Mouse (Mus musculus): ENCODE measurements around the gene Dpm3.
A peak's percentile ranks its signal among the peaks of the same experiment; 100 is the strongest.
"Not testable (repeated sequence)": the region's sequence is repeated elsewhere in the genome, so short reads cannot be mapped to it uniquely, and the experiment has no call there.

The Dpm3 gene

DNA sequence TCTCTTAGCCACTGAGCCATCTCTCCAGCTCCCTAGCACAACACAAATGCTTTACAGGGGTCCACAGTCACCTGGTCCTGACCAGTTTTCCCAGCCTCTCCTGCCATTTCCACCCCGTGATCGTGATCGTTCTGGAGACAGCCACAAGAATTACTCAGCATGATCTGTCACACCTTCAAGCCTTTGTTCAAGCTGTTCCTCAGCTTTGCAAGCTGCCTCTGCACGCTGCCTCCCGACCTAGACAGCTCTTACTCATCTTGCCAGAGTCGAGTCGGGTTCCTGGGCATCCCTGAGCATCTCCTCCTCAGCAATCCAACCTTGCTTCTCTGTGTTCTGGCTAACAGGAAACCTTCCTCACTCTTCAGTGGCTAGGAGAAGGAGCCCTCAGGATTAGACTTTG lies at the start of gene Dpm3:
Gene Dpm3 (plus strand): TSS at position 283 of the 400 bp plus-strand sequence.
- DNase-seq (ENCODE audit: extremely low spot score): no peak

DNA sequence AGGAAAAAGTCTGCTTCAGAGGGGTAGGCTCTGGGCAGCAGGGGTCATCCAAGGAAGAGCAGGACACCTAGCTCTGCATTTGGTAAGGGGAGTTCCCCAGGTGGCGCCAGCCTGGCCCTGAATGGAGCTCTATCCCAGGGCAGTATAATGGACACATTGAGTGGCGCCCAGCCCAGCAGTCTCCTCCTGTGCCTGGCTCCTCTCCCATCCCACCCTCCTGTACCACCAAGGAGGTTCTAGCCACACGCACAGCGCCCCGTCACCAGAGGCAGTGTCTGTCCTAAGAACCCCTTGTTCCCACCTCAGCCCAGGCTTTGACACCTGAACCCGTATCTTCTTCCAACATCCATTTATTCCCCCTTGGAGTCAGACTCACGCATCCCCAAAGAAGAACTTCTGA lies 49.4 kb upstream of the Dpm3 start:
- no peak for DNase-seq (ENCODE audit: extremely low spot score)

DNA sequence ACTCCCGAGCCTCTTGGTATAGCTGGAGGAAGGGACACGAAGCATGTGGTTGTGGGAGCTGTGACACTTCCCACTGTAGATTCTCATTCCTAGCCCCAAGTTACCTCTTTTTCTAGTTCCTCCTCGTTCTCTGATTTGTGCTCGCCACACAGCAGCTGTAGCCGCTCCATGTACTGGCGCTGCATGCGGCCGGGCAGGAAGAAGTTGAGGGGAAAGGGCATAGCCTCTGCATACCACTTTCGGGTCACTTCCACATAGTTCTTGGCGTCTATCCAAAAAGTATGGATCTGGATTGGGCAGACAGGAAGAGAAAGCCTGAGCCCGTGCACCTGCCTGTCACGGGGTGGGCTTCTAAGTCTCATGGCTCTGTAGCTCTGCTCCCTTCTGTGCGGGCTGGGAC lies 49.0 kb upstream of the Dpm3 start:
- DNase-seq (ENCODE audit: extremely low spot score): no peak

DNA sequence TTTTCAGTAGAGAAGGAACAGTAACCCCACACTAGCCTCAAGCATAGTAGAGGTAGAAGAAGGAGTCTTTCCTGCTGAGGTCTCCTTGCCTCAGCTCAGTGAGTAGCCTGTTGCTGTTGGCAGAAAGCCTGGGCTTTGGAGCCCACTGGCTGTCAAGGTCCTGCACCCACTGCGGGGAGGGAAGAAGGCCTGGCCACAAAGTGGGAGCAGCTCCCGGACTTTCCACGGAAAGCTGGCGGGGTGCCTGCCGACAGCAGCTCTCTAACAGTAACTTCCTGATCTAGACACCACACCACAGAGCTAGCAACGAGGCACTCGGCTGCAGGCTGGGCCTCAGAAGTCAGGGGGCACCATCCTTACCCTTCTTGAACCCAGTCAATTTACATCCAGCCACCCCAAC lies 48.4 kb upstream of the Dpm3 start:
- no peak for DNase-seq (ENCODE audit: extremely low spot score)

DNA sequence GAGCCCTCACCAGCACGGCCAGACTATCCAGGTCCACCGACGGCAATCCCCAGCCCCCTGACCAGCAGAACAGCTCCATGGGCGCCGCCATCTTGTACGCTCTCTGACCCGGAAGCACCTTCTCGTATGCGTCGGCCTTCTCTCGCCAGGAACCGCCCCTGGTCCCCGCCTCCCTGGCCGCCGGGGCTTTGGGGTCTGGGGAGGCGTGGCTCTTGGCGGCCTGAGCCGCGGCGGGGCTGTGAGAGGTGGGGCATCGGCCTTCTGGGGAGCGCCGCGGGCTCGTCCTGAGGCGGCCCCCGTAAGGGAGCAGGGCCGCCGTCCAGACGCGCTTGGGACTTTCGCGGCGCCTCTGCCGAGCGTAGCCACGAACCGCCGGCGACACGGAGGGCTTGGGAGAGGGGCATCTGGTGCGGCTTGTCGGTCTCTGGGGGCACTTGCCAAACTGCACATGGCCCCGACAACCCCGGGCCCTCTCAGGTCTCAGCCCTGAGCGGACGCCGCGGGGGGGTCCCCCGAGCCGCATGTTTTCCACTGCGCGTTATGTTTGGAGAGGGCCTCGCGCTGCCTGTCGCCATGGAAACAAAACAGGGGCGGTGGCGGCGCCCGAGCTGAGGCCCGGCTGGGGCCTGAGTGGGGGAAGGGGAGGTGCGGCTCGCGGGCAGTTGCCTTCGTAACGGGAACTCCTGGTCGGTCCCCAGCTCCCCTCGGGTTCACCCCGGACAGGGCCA lies 45.2 kb upstream of the Dpm3 start:
- peak; percentile 96 for DNase-seq (ENCODE audit: extremely low spot score)

DNA sequence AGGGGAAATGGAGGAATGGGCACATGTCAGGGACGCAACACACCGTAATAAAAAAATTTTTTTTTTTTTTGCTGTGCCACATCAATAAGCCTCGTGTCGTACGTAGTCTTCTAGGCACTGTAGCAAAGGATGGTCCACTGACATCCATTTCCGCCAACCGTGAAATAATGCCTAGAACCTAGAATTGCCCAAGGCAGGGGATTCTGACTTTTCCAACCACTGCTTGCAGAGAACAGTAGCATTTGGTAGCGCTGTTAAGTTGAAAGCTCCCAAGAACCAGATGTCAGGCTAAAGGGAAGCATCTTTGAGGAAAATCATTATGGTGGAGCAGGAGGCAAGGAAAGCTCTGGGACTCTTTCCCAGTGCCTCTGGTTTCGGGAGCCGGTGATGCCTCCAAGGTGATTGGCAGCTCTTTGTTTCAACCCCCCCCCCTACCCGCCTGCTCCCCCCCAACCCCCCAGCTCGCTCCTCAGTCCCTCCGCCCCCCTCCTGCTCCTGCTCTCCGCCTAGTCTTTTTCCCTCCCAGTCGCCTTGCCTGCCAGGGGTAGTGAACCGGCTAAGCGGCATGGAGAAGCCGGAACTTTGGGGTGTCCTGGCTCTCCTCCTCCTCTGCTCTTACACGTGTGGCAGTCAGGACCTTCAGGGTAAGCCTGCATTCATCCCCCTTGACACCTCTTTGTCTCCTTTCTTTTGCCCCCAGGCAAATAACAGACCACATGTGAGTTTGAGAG lies 44.3 kb upstream of the Dpm3 start, which contains the start of gene Thbs3:
Gene Thbs3 (plus strand): TSS at position 500 of the 731 bp plus-strand sequence.
- peak; percentile 68 for DNase-seq (ENCODE audit: extremely low spot score)

DNA sequence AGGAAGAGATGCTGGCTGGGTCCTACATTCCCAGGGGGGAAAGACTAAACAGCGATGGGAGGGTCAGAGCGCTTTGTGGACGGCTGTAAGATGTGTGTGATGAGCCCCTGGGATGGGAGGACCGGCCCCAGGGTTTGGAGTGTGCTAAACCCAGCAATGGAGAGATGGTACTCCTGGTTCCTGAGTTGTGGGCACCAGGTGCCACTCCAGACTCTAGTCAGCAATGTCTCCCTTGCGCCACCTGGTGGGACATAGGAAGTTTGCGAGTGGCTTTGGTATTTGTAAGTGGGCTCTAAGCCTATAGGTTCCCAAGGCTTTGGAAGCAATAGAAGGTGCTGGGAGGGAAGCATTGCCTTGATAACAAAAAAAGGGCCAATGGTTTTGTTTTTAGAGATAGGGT lies 43.3 kb upstream of the Dpm3 start:
- DNase-seq (ENCODE audit: extremely low spot score): peak; percentile 85

DNA sequence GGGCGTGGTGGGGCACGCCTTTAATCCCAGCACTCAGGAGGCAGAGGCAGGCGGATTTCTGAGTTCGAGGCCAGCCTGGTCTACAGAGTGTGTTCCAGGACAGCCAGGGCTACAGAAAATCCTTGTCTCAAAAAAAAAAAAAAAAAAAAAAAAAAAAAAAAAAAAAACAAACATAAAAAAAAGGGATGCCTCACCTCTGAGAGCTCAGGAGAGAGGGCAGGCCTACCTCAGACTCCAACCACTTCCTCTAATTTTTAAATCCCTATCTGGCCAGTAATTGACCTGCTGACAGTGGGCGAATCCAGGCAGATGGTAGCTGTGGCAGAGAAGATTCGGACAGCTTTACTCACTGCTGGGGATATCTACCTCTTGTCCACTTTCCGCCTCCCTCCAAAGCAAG lies 42.8 kb upstream of the Dpm3 start:
- DNase-seq (ENCODE audit: extremely low spot score): not testable (repeated sequence)

DNA sequence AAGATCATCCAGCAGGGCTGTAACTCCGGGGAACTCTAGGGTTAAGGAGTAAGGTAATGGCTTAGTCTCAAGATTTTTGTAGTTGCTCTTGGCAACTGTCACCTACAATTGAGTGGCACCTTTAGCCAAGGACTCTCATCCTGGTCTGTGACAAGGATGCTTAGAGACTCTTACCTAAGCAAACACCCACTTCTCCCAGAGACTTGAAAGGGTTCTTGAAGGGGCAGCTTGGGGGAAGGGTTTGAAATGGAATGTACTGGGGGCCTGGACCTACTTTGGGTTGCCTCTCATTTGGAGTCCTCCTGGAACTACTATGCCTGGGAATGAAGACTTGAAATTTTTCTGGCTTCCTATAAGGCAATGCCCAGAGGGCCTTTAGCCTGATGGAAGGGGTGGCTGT lies 40.9 kb upstream of the Dpm3 start:
- DNase-seq (ENCODE audit: extremely low spot score): no peak

DNA sequence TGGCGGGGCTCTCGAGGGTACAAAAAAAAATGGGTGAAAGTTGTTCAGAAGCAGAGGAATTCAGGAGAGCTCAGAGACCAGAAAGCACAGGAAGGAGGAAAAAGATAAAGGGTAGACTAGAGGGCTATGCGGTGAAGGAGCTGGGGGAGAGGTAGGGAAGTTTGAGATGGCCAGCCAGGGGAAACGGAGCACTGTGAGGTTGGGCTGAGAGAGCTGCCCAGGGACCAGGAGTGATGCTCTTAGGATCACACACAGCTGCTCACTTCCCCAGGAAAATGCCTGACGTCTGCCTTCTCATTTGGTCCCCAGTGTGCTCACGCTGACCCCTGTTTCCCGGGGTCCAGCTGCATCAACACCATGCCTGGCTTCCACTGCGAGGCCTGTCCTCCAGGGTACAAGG lies 39.6 kb upstream of the Dpm3 start:
- DNase-seq (ENCODE audit: extremely low spot score): no peak

DNA sequence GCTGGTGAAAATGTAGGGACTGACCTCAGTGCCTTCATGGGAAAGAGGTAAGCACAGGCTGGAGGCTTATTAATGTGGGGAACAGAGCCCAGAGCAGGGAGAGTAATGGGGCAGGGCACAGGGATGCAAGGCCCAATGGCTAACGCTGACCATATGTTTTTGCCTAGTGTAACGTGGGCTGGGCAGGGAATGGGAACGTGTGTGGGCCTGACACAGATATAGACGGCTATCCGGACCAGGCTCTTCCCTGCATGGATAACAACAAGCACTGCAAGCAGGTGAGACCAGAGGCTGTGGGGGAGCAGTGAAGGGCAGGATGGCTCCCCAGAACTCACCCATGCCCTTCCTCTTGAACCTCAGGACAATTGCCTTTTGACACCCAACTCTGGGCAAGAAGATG lies 38.0 kb upstream of the Dpm3 start:
- DNase-seq (ENCODE audit: extremely low spot score): no peak

DNA sequence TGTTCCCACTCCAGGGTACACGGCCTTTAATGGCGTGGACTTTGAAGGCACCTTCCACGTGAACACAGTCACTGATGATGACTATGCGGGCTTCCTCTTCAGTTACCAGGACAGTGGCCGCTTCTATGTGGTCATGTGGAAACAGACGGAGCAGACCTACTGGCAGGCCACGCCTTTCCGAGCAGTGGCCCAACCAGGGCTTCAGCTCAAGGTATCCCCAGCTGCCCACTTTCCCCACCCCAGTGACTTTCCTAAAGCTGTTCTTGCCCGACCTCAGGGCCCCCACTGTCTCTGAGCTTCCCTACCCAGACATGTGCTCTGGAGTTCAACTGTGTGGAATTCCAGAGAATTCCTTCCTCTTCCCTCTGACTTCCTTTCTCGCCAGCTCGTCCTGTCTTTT lies 34.4 kb upstream of the Dpm3 start:
- DNase-seq (ENCODE audit: extremely low spot score): no peak

DNA sequence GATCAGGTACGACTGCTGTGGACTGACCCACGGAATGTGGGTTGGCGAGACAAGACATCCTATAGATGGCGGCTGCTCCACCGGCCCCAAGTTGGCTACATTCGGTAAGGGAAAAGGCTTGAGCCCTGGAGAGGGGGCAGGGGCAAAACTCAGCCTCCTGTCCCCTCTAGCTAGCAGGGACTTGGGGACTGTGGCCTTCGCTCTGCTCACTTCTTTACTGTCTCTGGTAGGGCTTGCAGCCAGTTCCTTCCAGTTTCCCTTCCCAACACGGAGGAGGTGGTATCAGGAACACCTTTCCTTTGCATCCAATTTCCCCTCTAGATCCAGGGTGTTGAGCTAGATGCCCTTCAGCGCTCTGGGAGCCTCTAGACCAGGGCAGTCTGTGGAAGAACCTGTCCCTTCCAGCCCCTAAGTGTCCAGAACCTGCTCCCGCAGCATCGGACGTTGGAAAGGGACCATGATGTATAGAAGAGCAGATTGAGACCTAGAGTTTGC lies 33.8 kb upstream of the Dpm3 start:
- no peak for DNase-seq (ENCODE audit: extremely low spot score)

DNA sequence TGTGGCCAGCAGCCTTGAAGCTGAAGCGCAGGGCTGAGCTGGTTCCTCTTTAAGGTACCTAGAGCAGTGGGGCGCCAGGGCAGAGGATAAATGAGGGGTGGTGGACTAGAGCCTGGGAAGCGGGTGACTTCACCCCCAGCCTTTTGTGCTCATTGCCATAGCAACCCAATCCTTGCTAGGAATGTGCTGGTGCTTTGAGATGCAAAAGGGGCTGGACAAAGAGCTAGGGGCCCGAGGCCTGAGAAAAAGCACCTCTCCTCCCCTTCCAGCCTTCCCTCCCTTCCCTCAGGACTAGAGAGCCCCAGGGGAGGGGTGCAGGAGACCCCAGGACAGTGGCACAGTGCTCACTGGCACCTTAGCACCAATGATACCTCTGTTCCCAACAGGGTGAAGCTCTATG lies 33.2 kb upstream of the Dpm3 start:
- DNase-seq (ENCODE audit: extremely low spot score): peak; percentile 81

DNA sequence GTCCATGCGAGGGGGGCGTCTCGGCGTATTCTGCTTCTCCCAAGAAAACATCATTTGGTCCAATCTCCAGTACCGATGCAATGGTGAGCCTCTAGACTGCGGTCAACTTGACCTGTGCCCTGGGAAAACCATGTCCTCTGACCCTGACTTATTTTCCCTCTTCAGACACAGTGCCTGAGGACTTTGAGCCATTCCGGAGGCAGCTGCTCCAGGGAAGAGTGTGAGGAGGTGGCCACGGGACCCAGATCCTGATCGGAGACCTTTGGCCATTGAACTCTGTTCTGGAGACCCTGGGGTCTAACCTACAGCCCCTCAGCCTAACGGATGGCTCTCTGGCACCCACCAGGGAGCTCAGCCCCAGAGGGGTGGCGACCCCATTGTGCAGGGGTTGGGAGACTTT lies 32.8 kb upstream of the Dpm3 start:
- DNase-seq (ENCODE audit: extremely low spot score): no peak

DNA sequence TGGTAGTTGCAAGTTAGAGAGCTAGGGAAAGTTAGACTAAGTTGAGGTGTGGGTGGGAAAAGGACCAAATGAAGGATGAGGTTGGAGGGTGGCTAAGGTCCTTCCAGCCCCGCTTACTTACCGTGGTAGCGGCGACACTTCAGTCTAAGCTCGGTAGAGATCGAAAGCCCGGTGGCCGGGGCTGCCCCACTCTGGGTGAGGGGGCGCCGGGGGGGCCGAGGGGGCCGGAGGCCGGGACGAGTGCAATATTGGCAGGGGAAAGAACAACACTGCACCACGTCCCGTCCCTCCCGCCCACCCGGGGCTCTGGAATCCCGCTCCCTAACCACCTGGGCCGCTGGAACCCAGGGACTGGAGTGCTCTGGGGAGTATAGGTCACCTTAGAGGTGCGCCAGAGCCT lies 32.3 kb upstream of the Dpm3 start, which contains the start of gene Mtx1:
Gene Mtx1 (minus strand): TSS at position 189 of the 400 bp plus-strand sequence.
- no peak for DNase-seq (ENCODE audit: extremely low spot score)

DNA sequence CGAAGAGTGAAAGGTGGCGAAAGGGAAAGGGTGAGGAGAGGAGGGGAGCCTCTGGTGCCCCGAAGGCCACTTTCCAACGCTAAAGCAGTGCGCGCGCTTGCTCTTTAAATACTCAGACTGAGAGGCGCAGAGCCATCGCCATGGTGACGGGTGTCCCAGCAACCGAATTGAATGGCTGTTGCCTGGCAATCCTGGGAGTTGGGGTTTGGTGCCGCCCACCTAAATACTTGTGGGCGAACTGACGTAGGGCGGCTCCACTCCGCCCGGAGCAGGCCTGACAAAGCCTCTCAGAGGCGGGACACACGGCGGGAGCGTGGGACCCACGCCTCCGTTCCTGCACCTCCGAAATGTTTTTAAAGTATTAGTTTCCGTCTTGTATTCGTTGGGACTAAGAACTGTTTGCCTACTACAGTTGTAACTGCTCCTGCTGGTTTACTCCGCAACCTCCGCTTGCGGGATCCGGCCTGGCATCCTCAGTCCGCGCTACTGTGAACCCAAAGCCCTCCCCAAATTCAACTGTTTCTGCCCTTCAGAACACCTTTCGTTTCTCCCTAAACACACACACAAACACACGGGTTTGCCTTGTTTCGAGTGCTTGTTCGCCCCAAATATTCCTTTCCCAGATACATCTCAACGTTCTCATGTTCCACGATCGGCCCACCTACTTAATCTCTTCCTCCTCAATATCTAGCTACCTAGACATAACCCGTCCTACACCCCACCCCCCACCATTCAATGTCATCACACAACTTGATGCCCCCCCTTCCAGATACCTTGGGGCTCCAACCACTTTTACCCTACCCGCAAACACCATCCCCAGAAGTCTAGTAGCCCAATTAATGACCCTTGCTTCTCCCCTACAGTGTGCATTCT lies 31.6 kb upstream of the Dpm3 start:
- peak; percentile 91 for DNase-seq (ENCODE audit: extremely low spot score)

DNA sequence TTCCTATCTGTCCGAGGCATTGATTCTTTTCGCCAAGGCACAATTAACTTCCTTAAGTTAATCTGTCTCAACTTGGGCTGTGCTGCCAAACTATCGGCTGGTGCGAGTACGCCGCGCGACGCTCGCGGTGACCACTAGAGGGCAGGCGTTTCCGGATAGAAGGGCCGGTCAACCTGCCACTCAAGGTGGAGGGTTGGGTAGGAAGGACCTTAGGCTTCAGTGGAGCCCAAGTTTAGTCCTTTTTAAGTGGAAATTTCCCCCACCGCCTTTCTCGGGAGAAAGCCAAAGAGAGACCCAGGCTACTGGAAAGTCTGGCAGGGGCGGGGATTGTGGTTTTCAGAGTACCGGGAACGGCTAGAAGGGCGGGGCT lies 31.0 kb upstream of the Dpm3 start:
- peak; percentile 89 for DNase-seq (ENCODE audit: extremely low spot score)

DNA sequence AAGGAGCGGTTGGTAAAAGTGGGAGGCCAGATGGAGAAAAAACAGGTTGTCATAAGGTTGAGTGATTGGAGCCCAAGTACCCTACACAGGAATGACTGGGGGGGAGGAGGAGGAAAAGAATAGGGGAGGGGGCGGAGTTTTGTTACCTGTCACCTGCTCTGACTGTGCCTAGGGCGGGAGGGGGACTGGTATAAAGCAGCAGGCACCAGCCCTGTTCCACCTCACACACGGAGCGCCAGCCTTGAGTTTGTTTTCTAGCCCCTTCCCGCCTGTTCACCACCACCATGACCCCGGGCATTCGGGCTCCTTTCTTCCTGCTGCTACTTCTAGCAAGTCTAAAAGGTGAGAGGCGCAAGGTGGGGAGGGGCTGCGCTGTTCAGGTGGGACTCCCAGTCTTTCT lies 30.3 kb upstream of the Dpm3 start, which contains the start of gene Muc1:
Gene Muc1 (plus strand): TSS at position 222 of the 400 bp plus-strand sequence.
- DNase-seq (ENCODE audit: extremely low spot score): no peak

DNA sequence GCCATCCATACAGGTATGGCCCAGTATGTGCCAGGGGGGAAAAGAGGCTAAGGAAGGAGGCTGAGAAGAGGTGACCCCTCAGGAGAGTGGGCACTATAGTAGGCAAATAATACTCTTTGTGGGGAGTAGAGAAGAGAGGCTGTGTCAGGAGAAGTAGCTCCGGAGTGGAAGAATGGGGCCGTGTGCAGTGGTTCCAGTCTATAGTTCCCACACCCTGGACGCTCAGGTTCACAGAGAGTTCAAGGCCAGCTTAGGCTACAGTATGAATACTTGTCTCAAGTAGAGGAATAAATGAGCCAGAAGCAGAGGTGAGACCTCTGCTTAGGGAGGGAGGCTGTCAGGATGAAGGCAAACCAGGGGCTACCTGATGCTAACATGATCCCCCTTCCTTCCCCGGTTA lies 29.9 kb upstream of the Dpm3 start:
- DNase-seq (ENCODE audit: extremely low spot score): no peak

DNA sequence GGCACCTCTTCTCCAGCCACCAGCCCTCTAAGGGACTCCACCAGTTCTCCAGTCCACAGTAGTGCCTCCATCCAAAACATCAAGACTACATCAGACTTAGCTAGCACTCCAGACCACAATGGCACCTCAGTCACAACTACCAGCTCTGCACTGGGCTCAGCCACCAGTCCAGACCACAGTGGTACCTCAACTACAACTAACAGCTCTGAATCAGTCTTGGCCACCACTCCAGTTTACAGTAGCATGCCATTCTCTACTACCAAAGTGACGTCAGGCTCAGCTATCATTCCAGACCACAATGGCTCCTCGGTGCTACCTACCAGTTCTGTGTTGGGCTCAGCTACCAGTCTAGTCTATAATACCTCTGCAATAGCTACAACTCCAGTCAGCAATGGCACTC lies 28.6 kb upstream of the Dpm3 start:
- no peak for DNase-seq (ENCODE audit: extremely low spot score)

DNA sequence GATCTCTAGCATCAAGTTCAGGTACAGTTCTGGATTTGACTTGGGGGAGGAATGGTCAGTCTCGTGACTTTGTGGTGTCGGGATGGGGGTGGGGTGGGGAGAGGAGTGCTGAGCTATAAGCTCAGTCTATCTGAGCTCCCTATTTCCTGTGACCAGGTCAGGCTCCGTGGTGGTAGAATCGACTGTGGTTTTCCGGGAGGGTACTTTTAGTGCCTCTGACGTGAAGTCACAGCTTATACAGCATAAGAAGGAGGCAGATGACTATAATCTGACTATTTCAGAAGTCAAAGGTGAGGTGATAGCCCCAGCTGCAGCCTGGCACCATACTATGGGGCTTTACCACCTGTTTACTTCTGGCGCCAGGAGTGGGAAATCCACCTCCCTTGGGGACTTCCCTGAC lies 27.8 kb upstream of the Dpm3 start:
- no peak for DNase-seq (ENCODE audit: extremely low spot score)
